Mouse (Mus musculus) CH12.LX (cell line): ENCODE results near the gene Slc38a3. TPM values are rescaled to one million over a fixed set of nuclear protein-coding genes. Genes with fewer than 3 reads are reported as not detected.

ENCODE experiments used
- DNase-seq: peaks from one replicate; pipeline ENCODE4 v3.0.0-alpha.2; 2013; ENCODE audit errors: extremely low read depth
- H3K27ac ChIP-seq: 2 replicates; pipeline ENCODE4 v1.5.1; 2012; ENCODE audit warnings: low read depth, mild to moderate bottlenecking, control low read depth, moderate library complexity; ENCODE audit not compliant: insufficient read depth
- H3K27me3 ChIP-seq: replicated peaks from 2 replicates; pipeline ENCODE3; 2012; ENCODE audit warnings: inconsistent platforms
- H3K36me3 ChIP-seq, 2 experiments: replicated peaks in 1 of 2; 2 replicates each; pipeline versions ENCODE3 to v1.6.1; 2012; ENCODE audit warnings: inconsistent platforms in 1 of 2, low read length in 1 of 2, mild to moderate bottlenecking in 1 of 2, mixed read lengths in 1 of 2, moderate library complexity in 1 of 2; ENCODE audit not compliant: control insufficient read depth in 1 of 2, insufficient read depth in 1 of 2
- H3K4me1 ChIP-seq, 2 experiments: 2 replicates each; pipeline ENCODE4 v1.6.1; 2012; ENCODE audit warnings: inconsistent platforms in 1 of 2, moderate library complexity in 1 of 2; ENCODE audit not compliant: insufficient read depth in 2 of 2, control insufficient read depth in 1 of 2
- H3K4me2 ChIP-seq: 2 replicates; pipeline ENCODE4 v1.6.1; 2012; ENCODE audit warnings: low read depth, mild to moderate bottlenecking, control low read depth; ENCODE audit not compliant: poor library complexity, insufficient read depth, severe bottlenecking
- H3K4me3 ChIP-seq, 3 experiments: fragments of 150-350 bp in 1 of 3; sonication (generic) in 1 of 3; replicated peaks in 1 of 3; 2 replicates each; pipeline versions ENCODE3 to v1.5.1; 2011 to 2012; ENCODE audit warnings: low read depth in 2 of 3, low read length in 2 of 3, mild to moderate bottlenecking in 2 of 3, moderate library complexity in 2 of 3, control low read depth in 1 of 3, improper control_type of control experiment in 1 of 3, inconsistent platforms in 1 of 3, mixed read lengths in 1 of 3; ENCODE audit not compliant: poor library complexity in 1 of 3
- H3K79me2 ChIP-seq: replicated peaks from 2 replicates; pipeline ENCODE4 v1.6.1; 2012; ENCODE audit warnings: mild to moderate bottlenecking, moderate library complexity; ENCODE audit not compliant: control insufficient read depth, poor library complexity, insufficient read depth, severe bottlenecking; ENCODE audit errors: extremely low read depth
- H3K9ac ChIP-seq: 2 replicates; pipeline ENCODE4 v1.6.1; 2012; ENCODE audit warnings: low read depth, mild to moderate bottlenecking, control low read depth, moderate library complexity; ENCODE audit not compliant: insufficient read depth
- H3K9me3 ChIP-seq: replicated peaks from 2 replicates; pipeline ENCODE3; 2012; ENCODE audit warnings: low read length, inconsistent platforms, mixed read lengths
- CHD1 ChIP-seq: IDR thresholded peaks from 2 replicates; pipeline ENCODE4 v1.6.1; 2012; ENCODE audit warnings: low read depth, low read length, improper control_type of control experiment, inconsistent platforms
- JUND ChIP-seq: conservative IDR thresholded peaks from 2 replicates; pipeline ENCODE4 v1.6.1; 2011; ENCODE audit warnings: low read depth, low read length, improper control_type of control experiment
- MEF2A ChIP-seq: IDR thresholded peaks from 2 replicates; pipeline ENCODE4 v1.6.1; 2014; ENCODE audit warnings: low read depth, mild to moderate bottlenecking, inconsistent platforms, low read length, improper control_type of control experiment, borderline replicate concordance
- SIN3A ChIP-seq: IDR thresholded peaks from 2 replicates; pipeline ENCODE4 v1.6.1; 2012; ENCODE audit warnings: low read length, improper control_type of control experiment, inconsistent platforms
- TCF12 ChIP-seq: IDR thresholded peaks from 2 replicates; pipeline ENCODE4 v1.6.1; 2014; ENCODE audit warnings: low read depth, mild to moderate bottlenecking, inconsistent platforms, low read length, improper control_type of control experiment
- UBTF ChIP-seq: IDR thresholded peaks from 2 replicates; pipeline ENCODE4 v1.6.1; 2012; ENCODE audit warnings: low read depth, mild to moderate bottlenecking, inconsistent platforms, low read length, improper control_type of control experiment, moderate library complexity
- dilution Hi-C: fragments of 300-500 bp; cut with MboI; formaldehyde crosslinking; loops from 2 replicates; pipeline ENCODE4 v1.14.3; 2020; ENCODE audit warnings: low sequenced_read_pairs; ENCODE audit not compliant: extremely low pct_unique_long_range_greater_than_20kb, extremely low pct_ligation_motif_present
- in situ Hi-C: fragments of 300-500 bp; cut with MboI; formaldehyde crosslinking; loops from 3 replicates; pipeline ENCODE4 v1.14.3; 2019; ENCODE audit warnings: low sequenced_read_pairs, low pct_ligation_motif_present, low pct_unique_long_range_greater_than_20kb, mixed read lengths
- polyA plus RNA-seq: library from polyadenylated mRNA; unstranded; fragments of >175 nt; gene quantifications from 2 replicates; pipeline ENCODE4 v1.2.1, GENCODE M21; 2012; ENCODE audit warnings: low read depth; ENCODE audit not compliant: insufficient read length
- total RNA-seq, 2 experiments: library from RNA; depleted of rRNA; stranded (reverse); fragments of 300-350 nt in 1 of 2; fragments of >200 nt in 1 of 2; gene quantifications; 2 replicates each; pipeline ENCODE4 v1.2.3; 2012 to 2014

The Slc38a3 gene
- total and polyA plus RNA-seq, 3 experiments, result 0.04 TPM; not detected in 2

GRCm38 (mm10) chr9:107635279-107636028, 33.9 kb downstream of the Slc38a3 start, which contains the start of gene Gnai2 (continued):
- TF ChIP-seq MEF2A, result no peak

- in situ Hi-C loops (no loop called here), dilution Hi-C loops (no loop called here)
- Histone ChIP-seq H3K4me2 (peak overlapping the region; percentile 63), H3K9ac (peak overlapping the region; percentile 93), H3K4me1 (peaks cover 10 to 44% of the 10 kb centered on the region in 2 experiments), H3K27ac (peak overlapping the region; percentile 70), H3K9me3 (no peaks in the 10 kb centered on the region), H3K79me2 (peaks cover 50% of the 10 kb centered on the region), H3K4me3 (peak overlapping the region; percentile 88 to 97 (median 94)), H3K36me3 (peaks cover 6 to 24% of the 10 kb centered on the region in 2 experiments), H3K27me3 (no peaks in the 10 kb centered on the region)
- peak; percentile 55 for DNase-seq
- TF ChIP-seq JUND (no peak), UBTF (peak; percentile 19; the same call in 1 of the 2 replicates), SIN3A (peak; percentile 24)
These were observed 34.7 kb downstream of the Slc38a3 start for GRCm38 (mm10) chr9:107634406-107635278.

- peaks cover 12 to 44% of the 10 kb centered on the region in 2 experiments for H3K4me1 ChIP-seq
- no peaks in the 10 kb centered on the region for H3K9me3 ChIP-seq
- peaks cover 55% of the 10 kb centered on the region for H3K79me2 ChIP-seq
- H3K4me2 ChIP-seq, result peak overlapping the region; percentile 63
- no peaks in the 10 kb centered on the region for H3K27me3 ChIP-seq
- H3K36me3 ChIP-seq, result peaks cover 6 to 25% of the 10 kb centered on the region in 2 experiments
- in situ Hi-C loops (no loop called here), dilution Hi-C loops (no loop called here)
- peak overlapping the region; percentile 93 for H3K9ac ChIP-seq
- no peak for DNase-seq
- peak overlapping the region; percentile 70; the same call in 1 of the 2 replicates for H3K27ac ChIP-seq
- TF ChIP-seq CHD1, result peak; percentile 32; the same call in 1 of the 2 replicates
- no peak for TF ChIP-seq TCF12
- H3K4me3 ChIP-seq, result peak overlapping the region; percentile 88 to 97 (median 94)
These were observed 35.5 kb downstream of the Slc38a3 start for GRCm38 (mm10) chr9:107633661-107634405.
